Mouse (Mus musculus) retina, postnatal 1 day (tissue): ENCODE measurements at regions not wholly inside any gene's neighbourhood (a gene's known extent, or its start where the extent isn't known, plus 50 kb on each side); places are given as distances from the start of the nearest gene placed in this dataset.
"Not testable (repeated sequence)": the region's sequence is repeated elsewhere in the genome, so short reads cannot be mapped to it uniquely, and the experiment has no call there.

Source experiments
- DNase-seq: peaks from one replicate; pipeline ENCODE4 v3.0.0-alpha.2; 2012

- no peak for DNase-seq
Measured at GRCm38 (mm10) chr15:3171774-3172173, 96.6 kb upstream of the Selenop start.

GRCm38 (mm10) chr15:3174072-3174471, 94.3 kb upstream of the Selenop start:
- no peak for DNase-seq

GRCm38 (mm10) chr15:3174848-3175247, 93.5 kb upstream of the Selenop start:
- peak; percentile 1 for DNase-seq

- peak; percentile 74 for DNase-seq
Measured at GRCm38 (mm10) chr15:3201912-3202653, 66.3 kb upstream of the Selenop start.

GRCm38 (mm10) chr15:3205522-3205921, 62.8 kb upstream of the Selenop start:
- DNase-seq, result no peak

GRCm38 (mm10) chr15:3206076-3206475, 62.3 kb upstream of the Selenop start:
- DNase-seq, result not testable (repeated sequence)

GRCm38 (mm10) chr15:3213721-3214120, 54.6 kb upstream of the Selenop start:
- peak; percentile 58 for DNase-seq

- DNase-seq, result no peak
Measured at GRCm38 (mm10) chr15:3215201-3215600, 53.1 kb upstream of the Selenop start.
